Mouse (Mus musculus): ENCODE data around the gene Pawr. TPM values are rescaled to one million over a fixed set of nuclear protein-coding genes. Genes with fewer than 3 reads are reported as not detected.

Gene Pawr
- polyA plus RNA-seq, 1 experiment from 2014 or later = 83.4 TPM

DNA sequence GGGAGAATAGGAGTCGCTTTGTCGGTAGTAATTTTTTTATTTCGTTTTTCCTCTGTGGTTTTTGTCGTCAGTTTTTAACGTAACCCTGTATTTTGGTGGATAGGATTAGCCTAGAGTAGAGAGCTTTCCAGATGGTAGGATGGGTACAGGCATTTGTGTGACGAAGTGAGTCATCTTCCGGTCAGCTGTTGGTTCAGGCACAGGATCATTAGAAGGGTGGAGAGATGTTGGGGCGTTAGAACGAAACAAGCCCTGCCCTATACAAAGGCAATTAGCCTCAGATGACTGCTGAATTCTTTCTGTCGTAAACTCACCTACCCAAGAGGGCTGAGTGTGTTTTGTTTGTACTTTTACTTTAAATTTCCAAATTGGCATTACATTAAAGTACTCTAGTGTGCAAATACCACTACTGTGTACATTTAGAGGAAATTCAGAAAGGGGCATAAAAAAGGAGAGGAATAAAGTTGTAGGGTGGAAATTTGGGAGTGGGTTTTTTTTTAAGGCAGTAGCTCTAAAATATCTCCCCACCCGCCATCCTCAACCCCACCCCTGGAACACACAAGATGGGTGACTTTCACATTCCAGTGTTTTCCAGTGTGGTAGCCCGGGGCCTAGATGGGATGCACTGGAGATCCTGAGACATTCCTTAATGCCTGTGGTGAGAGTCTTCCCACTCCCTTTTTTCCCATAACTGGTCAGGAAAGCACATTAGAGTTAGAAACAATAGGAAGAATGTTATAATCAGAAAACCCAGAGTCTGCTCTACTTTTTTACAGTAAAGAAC lies 40.0 kb upstream of the Pawr start:
- CTCF ChIA-PET = interaction anchor here (0.9 to 1.6 kb wide), 4 partner anchors 9 to 154 kb away, joined by 3 read pairs; no protein-coding TSS in a partner anchor
- DNase-seq (ENCODE audit: low read depth, low spot score) (no peak), ATAC-seq (peak; percentile 63)
- TF ChIP-seq CTCF (IDR thresholded peaks at IDR 0.05) = no peak
- POLR2A ChIA-PET = interaction anchor here (1.5 kb wide), 1 partner anchor 10 kb away, joined by 5 read pairs; no protein-coding TSS in a partner anchor
- in situ Hi-C loops (cut with MboI; ENCODE audit: low pct_unique_long_range_greater_than_20kb) = no loop called here
- no peaks in the 10 kb centered on the region for H3K27me3 ChIP-seq

- TF ChIP-seq CTCF (IDR thresholded peaks at IDR 0.05) = no peak
- in situ Hi-C loops (cut with MboI; ENCODE audit: low pct_unique_long_range_greater_than_20kb) = no loop called here
- ATAC-seq (no peak), DNase-seq (ENCODE audit: low read depth, low spot score) (no peak)
- POLR2A ChIA-PET = interaction anchor here (0.6 to 1.5 kb wide), 2 partner anchors 9 to 259 kb away, joined by 5 to 6 read pairs; no protein-coding TSS in a partner anchor
- CTCF ChIA-PET = interaction anchor here (0.9 to 1.6 kb wide), 4 partner anchors 8 to 153 kb away, joined by 3 read pairs; no protein-coding TSS in a partner anchor
- no peaks in the 10 kb centered on the region for H3K27me3 ChIP-seq
Observed at GRCm38 (mm10) chr10:108292651-108293050, 39.3 kb upstream of the Pawr start.

GRCm38 (mm10) chr10:108293620-108294195 lies 38.2 kb upstream of the Pawr start:
- no peaks in the 10 kb centered on the region for H3K27me3 ChIP-seq
- ChIA-PET CTCF (interaction anchor here (1.7 kb wide), 1 partner anchor 152 kb away, joined by 5 read pairs; no protein-coding TSS in a partner anchor), POLR2A (interaction anchor here (0.6 to 1.5 kb wide), 2 partner anchors 8 to 15 kb away, joined by 3 to 5 read pairs; no protein-coding TSS in a partner anchor)
- no peak for TF ChIP-seq CTCF (IDR thresholded peaks at IDR 0.05)
- ATAC-seq (no peak), DNase-seq (ENCODE audit: low read depth, low spot score) (no peak)
- in situ Hi-C loops (cut with MboI; ENCODE audit: low pct_unique_long_range_greater_than_20kb) = no loop called here

- no peak for TF ChIP-seq CTCF (IDR thresholded peaks at IDR 0.05)
- ATAC-seq (no peak), DNase-seq (ENCODE audit: low read depth, low spot score) (no peak)
- in situ Hi-C loops (cut with MboI; ENCODE audit: low pct_unique_long_range_greater_than_20kb) = loop anchor here (5.0 kb wide), 1 partner anchor 238 kb away; no protein-coding TSS in a partner anchor
- H3K27me3 ChIP-seq = no peaks in the 10 kb centered on the region
- POLR2A ChIA-PET = interaction anchor here (1.3 kb wide), 1 partner anchor 9 kb away, joined by 4 read pairs; no protein-coding TSS in a partner anchor
- CTCF ChIA-PET = interaction anchor here (0.7 to 1.7 kb wide), 2 partner anchors 8 to 151 kb away, joined by 3 to 5 read pairs; no protein-coding TSS in a partner anchor
Observed at GRCm38 (mm10) chr10:108294766-108295165, 37.2 kb upstream of the Pawr start.

- POLR2A ChIA-PET = interaction anchor here (0.6 kb wide), 1 partner anchor 141 kb away, joined by 3 read pairs; no protein-coding TSS in a partner anchor
- H3K27me3 ChIP-seq = no peaks in the 10 kb centered on the region
- TF ChIP-seq CTCF (IDR thresholded peaks at IDR 0.05) = no peak
- CTCF ChIA-PET = interaction anchor here (0.8 to 1.2 kb wide), 2 partner anchors 139 to 149 kb away, joined by 3 read pairs; no protein-coding TSS in a partner anchor
- ATAC-seq (no peak), DNase-seq (ENCODE audit: low read depth, low spot score) (no peak)
- in situ Hi-C loops (cut with MboI; ENCODE audit: low pct_unique_long_range_greater_than_20kb) = loop anchor here (5.0 kb wide), 1 partner anchor 236 kb away; no protein-coding TSS in a partner anchor
Observed at GRCm38 (mm10) chr10:108296446-108296845, 35.5 kb upstream of the Pawr start.

DNA sequence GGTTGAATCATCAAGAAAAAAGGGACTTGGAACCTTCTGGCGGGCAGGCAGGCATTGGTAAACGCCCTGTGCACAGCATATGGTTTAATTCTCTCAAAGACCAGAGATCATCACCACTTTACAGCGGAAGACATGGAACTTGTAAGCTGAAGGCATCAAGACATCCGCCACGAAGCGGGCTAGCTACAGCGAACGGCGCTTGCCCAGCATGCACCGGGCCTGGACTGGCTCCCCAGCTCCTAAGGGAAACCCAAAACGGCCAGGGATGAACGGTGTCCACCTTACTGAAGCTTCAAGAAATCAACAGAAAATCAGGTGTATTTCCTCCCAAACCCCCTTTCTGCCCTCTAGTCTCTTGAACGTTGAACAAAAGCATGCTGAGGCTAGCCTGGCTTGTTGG lies 33.7 kb upstream of the Pawr start:
- no peaks in the 10 kb centered on the region for H3K27me3 ChIP-seq
- no peak for TF ChIP-seq CTCF (IDR thresholded peaks at IDR 0.05)
- ChIA-PET CTCF (interaction anchor here (0.9 to 3.1 kb wide), 3 partner anchors 9 to 137 kb away, joined by 3 to 19 read pairs (median 3); no protein-coding TSS in a partner anchor), POLR2A (no interaction called here)
- in situ Hi-C loops (cut with MboI; ENCODE audit: low pct_unique_long_range_greater_than_20kb) = loop anchor here (5.0 kb wide), 1 partner anchor 234 kb away; no protein-coding TSS in a partner anchor
- ATAC-seq = no peak
- no peak for DNase-seq (ENCODE audit: low read depth, low spot score)

- no peak for TF ChIP-seq CTCF (IDR thresholded peaks at IDR 0.05)
Observed at GRCm38 (mm10) chr10:108298841-108299545, 32.9 kb upstream of the Pawr start.

GRCm38 (mm10) chr10:108299828-108300227 lies 32.1 kb upstream of the Pawr start:
- DNase-seq (ENCODE audit: low read depth, low spot score) = no peak
- no peaks in the 10 kb centered on the region for H3K27me3 ChIP-seq
- ChIA-PET CTCF (interaction anchor here (0.8 to 3.1 kb wide), 8 partner anchors 18 to 168 kb away, joined by 3 to 19 read pairs (median 4); no protein-coding TSS in a partner anchor), POLR2A (interaction anchor here (0.7 kb wide), 1 partner anchor 16 kb away, joined by 3 read pairs; no protein-coding TSS in a partner anchor)
- TF ChIP-seq CTCF (IDR thresholded peaks at IDR 0.05) = no peak
- in situ Hi-C loops (cut with MboI; ENCODE audit: low pct_unique_long_range_greater_than_20kb) = loop anchor here (5.0 kb wide), 1 partner anchor 232 kb away; no protein-coding TSS in a partner anchor
- ATAC-seq = no peak

More at GRCm38 (mm10) chr10:108298841-108299545, 32.9 kb upstream of the Pawr start:
- no peak for ATAC-seq
- no peaks in the 10 kb centered on the region for H3K27me3 ChIP-seq
- ChIA-PET CTCF (interaction anchor here (0.9 to 3.1 kb wide), 7 partner anchors 9 to 169 kb away, joined by 3 to 19 read pairs (median 3); no protein-coding TSS in a partner anchor), POLR2A (no interaction called here)
- DNase-seq (ENCODE audit: low read depth, low spot score) = no peak
- in situ Hi-C loops (cut with MboI; ENCODE audit: low pct_unique_long_range_greater_than_20kb) = loop anchor here (5.0 kb wide), 1 partner anchor 233 kb away; no protein-coding TSS in a partner anchor

DNA sequence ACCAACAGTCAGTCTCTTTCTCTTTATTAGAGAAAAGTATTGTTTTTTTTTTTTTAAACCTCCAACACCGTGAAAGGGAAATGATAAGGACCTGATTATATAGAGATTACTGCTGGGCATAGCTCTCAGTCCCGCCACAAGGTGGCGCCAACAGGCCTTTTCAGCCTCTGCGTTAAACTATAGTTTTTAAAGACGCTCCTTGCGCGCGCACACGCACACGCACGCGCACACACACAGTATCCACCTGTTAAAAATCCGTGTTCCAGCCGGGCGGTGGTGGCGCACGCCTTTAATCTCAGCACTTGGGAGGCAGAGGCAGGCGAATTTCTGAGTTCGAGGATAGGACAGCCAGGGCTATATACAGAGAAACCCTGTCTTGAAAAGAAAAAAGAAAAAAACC lies 31.1 kb upstream of the Pawr start:
- ChIA-PET POLR2A (no interaction called here), CTCF (interaction anchor here (1.0 to 3.1 kb wide), 5 partner anchors 8 to 145 kb away, joined by 3 to 19 read pairs (median 4); no protein-coding TSS in a partner anchor)
- DNase-seq (ENCODE audit: low read depth, low spot score) (no peak), ATAC-seq (peak; percentile 55)
- no peaks in the 10 kb centered on the region for H3K27me3 ChIP-seq
- peak; percentile 94 for TF ChIP-seq CTCF (IDR thresholded peaks at IDR 0.05)
- in situ Hi-C loops (cut with MboI; ENCODE audit: low pct_unique_long_range_greater_than_20kb) = no loop called here

Data from Patski (cell line).